Mouse (Mus musculus) brain, embryonic 14.5 days (tissue): Measurements from ENCODE around the gene Nsmf.

Source experiments
- CTCF ChIP-seq: fragments of 200-500 bp; IDR thresholded peaks from 2 replicates; pipeline ENCODE4 v1.5.1; 2012; ENCODE audit warnings: inconsistent platforms, mild to moderate bottlenecking, moderate library complexity, borderline replicate concordance; ENCODE audit not compliant: insufficient read depth, insufficient read length; ENCODE audit errors: extremely low read depth
- POLR2A ChIP-seq: fragments of 200-500 bp; IDR thresholded peaks from 2 replicates; pipeline ENCODE4 v1.6.1; 2012; ENCODE audit warnings: mild to moderate bottlenecking, inconsistent platforms, borderline replicate concordance; ENCODE audit not compliant: poor library complexity, insufficient read depth, insufficient read length, severe bottlenecking; ENCODE audit errors: extremely low read depth

GRCm38 (mm10) chr2:25085571-25085970, 31.4 kb downstream of the Nsmf start:
- TF ChIP-seq POLR2A, result no peak
- TF ChIP-seq CTCF, result no peak
